Mouse (Mus musculus) v-Abl transformed pro-B cells (cell line): ENCODE measurements around the gene Mogs.

Experiments used
- in situ Hi-C, 2 experiments: fragments of 400-800 bp; cut with MboI; formaldehyde crosslinking; loops; one replicate each; pipeline ENCODE4 v1.15.1; 2025; ENCODE audit not compliant: unreplicated experiment in 2 of 2

Gene Mogs

DNA sequence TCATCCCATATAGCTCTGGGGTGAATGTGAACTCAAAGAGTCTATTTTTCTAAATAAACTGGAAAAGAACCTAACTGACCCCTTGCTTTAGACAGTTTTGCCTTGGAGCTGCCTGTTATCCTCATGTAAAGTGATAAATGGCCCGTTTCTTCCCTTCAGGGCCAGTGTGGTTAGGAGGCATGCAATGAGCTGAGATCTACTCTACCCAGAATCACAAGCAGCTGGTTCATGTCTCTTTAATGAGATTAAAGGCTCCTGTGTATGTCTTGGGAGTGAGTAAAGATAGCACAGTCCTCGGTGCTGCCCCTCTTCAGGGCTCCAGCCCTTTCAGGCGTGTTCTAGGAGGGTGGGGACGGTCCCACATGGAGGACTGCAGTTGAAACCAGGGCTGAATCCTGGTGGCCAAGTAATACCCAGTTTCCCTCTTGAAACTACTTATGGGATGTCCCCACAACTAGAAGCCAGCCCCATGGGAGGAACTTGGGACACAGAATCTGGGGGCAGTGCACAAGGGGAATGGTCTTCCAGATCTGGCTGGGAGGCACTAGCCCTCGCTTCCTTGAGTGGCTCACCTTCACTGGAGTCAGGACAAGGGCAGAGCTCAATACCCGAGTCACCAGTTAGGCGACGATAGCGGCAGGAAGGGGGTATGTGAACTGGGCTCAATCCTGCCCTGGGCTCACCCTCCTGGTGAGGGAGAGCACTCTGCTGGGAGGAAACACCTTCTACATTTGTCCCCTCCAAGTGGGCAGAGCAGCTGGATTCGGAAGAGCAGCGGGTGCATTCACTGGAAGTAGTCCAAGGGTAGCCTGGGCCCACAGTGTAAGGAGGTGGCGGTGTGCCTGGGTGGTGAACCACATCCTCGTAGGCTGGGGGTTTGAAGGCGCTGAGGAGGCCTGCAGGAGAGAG lies 3.8 kb downstream of the Mogs start:
- in situ Hi-C loops = loop anchor here in 1 of 2 experiments (5.0 kb wide), 1 partner anchor 38 kb away; the partner anchor contains the start of genes 1700003E16Rik and Wdr54

DNA sequence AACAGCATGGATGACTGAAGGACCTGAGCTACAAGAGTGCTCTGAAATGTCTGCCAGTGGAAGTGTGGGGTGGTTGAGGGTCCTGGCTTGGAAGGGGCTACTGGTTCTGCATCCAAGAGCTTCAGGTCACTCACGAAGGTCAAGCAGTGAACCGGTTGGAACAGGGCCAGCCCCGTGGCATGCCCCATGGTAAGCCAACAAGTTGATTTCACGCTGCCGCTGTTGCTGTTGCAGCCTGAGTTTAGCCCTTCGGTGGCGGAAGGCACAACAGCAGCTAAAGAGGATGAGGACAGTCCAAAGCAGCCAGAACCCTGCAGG lies 4.4 kb downstream of the Mogs start:
- in situ Hi-C loops = loop anchor here (5.0 kb wide), 2 partner anchors 38 to 388 kb away; partner anchors contain the start of genes 1700003E16Rik (in 1 of the 2), Dguok (in 1 of the 2) and Wdr54 (in 1 of the 2)

DNA sequence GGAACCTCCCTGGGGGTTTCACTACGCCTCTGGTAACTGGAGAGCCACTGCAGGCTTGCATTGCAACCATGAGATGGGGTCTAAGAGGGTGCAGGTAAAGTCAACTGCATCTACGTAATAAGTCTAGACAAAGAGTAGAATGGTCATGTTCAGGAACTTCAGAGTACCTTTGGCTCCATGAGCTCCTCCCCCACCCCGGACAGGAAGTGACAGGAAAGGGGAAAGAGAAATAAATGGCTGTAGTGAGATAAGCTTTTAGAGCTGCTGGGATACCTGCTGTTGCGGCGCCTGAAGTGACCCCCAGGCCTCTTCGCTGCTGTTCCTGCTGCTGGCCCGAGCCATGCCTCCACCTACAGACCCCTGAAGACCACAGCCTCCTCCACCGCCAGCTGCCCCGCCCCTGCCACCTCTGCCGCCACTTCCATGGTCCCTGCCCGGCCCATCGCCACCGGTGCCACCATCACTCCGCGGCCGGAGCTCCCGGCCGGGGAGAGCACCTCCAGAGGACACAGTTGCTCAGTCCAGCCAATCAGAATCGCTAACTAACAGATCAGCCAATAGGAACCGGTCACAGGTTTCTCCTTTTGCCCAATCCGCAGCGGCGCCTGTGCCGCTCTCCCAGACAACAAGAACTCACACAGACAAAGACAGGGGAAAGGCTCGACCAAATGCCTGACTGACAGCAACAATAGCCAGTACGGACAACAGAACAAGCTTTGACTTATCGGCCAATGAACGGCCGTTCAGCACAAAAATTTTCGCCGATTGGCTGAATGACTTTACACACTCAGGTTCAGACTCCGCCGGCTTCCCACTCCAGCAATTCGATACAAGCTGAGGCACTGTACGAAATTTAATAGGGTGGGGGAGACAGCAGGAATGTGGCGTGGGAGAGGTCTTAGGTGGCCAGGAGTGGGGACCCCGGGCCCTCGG lies 5.9 kb downstream of the Mogs start, which contains the start of gene Wbp1:
Gene Wbp1 (minus strand): TSS at position 630 of the 933 bp plus-strand sequence.
- in situ Hi-C loops = loop anchor here in 1 of 2 experiments (5.0 kb wide), 1 partner anchor 386 kb away; the partner anchor contains the start of gene Dguok

DNA sequence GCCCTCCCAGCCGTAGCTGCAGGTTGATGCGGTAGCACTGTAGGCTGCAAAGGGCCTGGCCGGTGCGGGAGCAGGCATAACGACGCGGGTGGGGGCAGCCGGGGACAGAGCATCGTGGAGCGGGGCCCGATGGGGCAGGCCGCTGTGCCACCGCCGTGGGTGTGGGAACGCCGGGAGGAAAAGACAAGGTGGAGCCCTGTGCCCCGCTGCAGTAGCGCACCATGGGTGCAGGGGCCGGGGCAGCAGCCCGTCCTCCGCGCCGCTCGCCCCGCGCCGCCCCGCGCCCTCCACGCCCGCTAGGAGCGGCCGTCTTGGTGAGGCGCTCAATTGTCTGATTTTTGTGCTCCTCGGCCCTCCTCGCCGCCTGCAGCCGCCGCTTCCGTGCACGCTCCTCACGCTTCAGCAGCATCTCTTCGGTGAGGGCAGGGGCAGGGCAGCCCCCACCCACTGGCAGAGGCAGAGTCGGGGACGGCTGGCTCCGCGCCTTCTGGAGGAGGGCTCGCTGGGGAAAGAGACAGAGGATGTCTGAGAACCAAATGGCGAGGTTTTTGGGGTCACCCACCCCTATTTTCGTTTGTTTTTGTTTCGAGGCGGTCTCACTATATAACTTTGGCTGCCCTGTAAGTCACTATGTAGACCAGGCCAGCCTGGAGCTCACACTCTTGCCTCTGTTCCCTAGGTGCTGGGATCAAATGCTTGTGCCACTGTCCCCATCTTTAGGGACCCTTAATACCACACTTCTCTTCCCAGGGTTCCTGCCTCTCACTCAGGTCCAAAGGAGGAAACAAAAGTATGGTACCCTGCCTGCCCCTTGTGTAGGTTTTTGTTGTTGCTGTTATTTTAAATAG lies 6.8 kb downstream of the Mogs start:
- in situ Hi-C loops = loop anchor here in 1 of 2 experiments (5.0 kb wide), 1 partner anchor 385 kb away; the partner anchor contains the start of gene Dguok

DNA sequence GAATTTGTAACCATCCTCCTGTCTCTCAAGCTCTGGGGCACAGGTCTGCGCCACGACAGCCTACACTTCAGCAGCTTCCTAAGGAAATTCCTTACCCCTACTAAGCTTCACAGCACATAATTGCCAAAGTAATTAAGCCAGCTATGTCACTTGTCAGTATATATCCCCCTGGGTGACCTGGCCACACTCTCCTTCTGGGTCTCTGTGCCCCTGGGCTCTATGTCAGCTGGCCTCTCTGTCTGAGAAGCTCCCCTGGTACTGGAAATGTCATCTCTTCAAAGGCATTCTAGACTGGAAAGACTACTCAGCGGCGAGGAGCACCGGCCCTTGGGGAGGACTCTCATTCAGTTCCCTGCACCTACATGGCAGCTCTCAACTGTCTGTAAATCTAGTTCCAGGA lies 7.7 kb downstream of the Mogs start:
- in situ Hi-C loops = loop anchor here in 1 of 2 experiments (5.0 kb wide), 1 partner anchor 384 kb away; the partner anchor contains the start of gene Dguok

DNA sequence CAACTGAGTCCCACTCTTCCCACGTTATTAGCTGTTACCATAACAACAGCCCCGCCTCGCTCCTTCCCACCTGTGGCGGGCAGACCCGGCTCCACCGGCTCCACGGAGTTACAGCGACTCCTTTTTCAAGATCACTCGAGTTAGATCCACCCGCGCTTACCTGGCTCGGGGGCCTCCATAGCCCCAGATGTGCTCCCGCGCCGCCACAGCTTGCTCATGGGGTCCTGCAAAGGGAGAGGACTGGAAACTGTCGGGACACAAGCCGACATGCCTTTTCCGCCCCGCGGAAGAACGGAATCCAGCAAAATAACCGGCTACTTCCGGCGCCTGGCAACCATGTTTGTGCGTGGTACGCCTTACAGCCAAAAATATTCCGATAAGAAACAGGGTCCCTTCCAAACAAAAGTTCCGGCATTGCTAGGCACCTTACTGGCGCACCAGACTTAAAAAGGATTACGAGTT lies 9.6 kb downstream of the Mogs start:
- in situ Hi-C loops = loop anchor here in 1 of 2 experiments (5.0 kb wide), 1 partner anchor 382 kb away; the partner anchor contains the start of gene Dguok

DNA sequence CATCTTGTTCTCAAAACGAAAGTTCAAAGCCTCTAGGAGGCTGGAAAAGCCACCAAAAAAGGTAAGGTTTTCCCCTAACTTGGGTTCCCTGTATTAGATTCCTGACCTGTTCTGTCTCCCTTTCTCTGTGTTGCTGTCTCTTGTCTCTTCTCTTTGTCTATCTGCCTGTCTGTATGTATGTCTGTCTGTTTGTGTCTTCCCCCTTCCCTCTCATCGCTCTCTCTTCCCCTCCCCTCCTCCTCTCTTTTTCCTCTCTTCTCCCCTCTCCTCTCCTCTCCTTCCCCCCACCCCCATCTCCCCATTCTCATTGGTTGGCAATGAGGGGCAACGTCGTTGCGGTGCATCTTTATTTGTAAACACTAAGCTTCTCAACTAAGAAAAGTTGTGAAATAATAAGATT lies 10.0 kb downstream of the Mogs start, which contains the start of gene Ino80b:
Gene Ino80b (minus strand): TSS at position 101 of the 400 bp plus-strand sequence.
- in situ Hi-C loops = no loop called here

DNA sequence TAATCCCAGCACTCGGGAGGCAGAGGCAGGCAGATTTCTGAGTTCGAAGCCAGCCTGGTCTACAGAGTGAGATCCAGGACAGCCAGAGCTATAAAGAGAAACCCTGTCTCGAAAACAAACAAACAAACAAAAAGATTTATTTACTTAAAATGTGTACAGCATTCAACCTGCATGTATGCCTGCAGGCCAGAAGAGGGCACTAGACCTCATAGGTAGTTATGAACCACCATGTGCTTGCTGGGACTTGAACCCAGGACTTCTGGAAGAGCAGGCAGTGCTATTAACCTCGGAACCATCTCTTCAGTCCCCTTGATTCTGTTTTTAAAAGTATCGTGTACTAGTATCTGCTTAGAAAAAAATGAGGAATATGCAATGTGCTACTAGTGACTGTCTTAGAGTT lies 12.1 kb downstream of the Mogs start:
- in situ Hi-C loops = no loop called here

DNA sequence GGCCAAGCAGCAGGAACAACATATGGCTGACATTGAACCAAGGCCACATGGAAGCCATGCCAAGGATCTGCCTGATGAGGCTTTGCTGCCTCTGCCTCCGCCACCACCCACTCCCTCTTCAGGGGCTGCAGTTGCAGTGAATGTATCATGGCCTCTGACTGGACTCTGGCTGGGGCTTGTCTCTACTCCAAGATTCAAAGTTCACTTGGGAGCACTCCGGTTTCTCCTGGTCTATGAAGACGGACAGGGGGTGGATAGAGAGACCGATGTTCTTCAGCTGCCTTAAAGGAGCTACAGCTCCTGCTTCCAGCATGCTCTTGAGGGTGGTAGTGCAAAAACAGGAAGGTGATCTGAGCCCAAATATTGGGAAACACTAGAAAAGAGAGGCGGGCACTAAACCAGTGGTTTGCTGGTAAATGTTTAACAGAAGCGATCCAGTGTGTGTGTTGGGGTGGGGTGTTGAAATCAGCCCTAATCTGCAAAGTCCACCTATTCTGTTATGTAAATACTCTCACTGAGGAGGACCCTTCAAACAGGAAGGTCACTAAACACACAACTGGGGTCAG lies 16.3 kb downstream of the Mogs start:
- in situ Hi-C loops = no loop called here

DNA sequence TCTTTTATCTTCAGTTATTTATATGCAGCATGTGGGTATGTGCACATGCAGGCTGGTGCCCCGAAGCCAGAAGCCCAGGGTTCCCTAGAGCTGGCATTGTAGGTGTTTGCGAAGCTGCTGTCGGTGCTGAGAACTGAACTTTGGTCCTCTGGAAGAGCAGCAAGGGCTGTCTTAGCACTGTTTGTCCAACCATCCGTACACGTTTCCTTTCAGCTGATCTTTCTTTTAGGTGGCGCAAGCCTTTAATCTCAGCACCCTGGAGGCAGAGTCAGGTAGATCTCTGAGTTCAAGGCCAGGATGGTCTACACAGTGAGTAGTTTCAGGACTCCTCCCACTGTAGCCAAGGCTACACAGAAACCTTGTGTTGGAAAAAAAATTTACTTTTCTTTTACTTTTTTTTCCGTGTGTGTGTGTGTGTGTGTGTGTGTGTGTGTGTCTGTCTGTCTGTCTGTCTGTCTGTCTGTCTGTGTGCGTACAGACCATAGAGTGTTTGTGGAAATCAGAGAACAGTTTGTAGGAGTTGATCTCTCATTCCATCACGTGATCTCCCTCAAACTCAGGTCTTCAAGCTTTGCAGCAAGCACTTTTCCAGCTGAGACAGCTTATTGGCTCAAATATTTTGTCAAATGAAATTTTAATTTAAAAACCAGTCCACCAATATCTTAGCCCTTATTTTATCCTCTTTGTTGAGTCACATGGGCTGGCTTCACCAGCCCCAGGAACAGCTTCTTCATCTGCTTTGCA lies 17.1 kb downstream of the Mogs start:
- in situ Hi-C loops = no loop called here

DNA sequence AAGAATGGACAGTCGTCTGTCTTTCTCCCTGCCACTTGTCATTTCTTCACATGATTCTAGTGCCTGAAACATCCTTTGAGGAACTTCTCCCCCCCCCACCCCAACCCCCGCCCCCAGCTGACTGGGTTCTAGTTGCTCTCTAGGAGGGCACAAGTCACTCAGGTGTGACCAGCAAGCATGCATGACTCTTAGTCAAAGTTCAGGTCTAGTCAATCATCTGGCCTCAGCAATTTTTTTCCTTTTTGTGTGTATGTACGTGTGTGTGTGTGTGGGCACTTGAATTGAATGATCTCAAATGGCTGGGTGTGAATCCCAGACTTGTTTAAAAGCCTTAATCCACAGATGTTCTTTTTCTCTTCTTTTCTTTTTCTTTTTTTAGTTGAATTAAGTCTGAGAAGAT lies 18.9 kb downstream of the Mogs start:
- in situ Hi-C loops = no loop called here

DNA sequence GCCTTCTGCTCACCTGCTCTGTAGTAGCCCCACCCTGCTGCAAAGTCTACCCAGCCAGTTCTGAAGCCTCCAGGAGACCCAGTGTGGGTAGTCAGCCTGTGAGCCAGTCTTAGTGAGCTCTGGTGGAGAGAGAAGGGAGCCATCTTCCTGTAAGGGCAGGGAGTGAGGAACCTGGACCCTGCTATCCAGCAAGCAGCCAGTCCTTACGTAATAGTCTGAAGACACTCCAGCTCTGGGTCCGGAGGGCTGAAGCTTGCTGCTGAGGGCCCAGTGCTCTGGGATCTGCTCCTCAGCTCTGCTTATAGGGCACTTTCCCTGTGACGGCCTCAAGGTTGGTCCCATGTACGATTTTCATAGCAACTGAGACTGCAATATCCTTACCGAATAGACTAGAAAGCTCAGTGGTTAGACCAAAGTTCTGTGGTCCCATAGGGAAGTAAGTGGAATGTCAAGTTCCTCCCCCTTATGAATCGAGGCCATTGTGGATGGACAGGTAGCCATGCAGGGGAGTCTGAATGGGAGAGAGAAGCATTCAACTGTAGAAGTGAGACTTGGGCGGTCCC lies 19.7 kb downstream of the Mogs start, which contains the start of gene Rtkn:
Gene Rtkn (plus strand): TSS at position 513 of the 563 bp plus-strand sequence.
- in situ Hi-C loops = no loop called here

DNA sequence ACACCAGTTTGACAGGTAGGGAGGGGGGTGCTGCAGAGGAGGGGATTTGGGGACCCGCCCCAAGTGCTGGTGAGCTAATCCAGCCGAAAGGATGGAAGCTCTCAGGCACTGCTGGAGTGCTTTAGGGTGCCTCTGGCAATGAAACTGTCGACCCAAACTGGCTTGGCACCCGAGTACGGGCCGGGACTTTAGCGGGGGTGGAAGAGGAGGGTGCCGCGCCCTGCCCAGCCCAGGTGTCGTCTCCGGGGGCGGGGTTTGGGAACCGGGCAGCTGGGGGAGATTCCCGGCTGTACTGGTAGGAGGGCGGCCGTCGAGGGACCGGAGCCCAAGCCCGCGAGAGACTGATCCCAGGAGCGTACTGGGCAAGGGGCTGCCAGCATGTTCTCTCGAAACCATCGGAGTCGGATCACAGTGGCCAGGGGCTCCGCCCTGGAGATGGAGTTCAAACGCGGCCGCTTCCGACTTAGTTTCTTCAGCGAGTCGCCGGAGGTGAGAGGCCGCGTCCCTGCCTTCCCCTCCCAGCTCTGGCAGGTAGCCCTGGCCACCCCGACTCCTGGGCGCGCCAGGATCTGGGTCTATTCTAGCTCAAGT lies 20.4 kb downstream of the Mogs start:
- in situ Hi-C loops = no loop called here

DNA sequence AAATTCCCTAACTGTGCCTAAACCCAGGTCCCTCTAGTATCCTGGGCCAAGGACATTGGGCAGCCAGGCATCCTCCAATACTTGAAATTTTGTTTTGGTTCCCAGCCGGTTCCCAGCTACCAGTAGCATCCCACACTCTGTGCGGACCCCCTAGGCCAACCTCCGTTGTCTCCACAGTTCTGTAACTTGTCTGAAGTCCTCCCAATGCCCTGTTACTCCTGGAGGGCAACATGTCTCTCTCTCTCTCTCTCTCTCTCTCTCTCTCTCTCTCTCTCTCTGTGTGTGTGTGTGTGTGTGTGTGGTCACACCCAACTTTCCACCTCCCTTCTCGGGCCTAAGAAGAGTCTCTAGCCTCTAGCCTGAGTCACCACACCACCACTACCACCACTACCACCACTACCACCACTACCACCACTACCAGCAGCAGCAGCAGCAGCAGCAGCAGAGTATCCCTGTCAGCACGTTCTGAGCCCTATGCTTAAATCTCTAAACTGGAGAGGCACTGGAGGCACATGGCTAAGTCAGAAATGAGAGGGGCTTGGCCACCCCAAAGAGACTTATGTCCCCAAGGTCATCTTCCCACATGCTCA lies 21.1 kb downstream of the Mogs start:
- in situ Hi-C loops = no loop called here

DNA sequence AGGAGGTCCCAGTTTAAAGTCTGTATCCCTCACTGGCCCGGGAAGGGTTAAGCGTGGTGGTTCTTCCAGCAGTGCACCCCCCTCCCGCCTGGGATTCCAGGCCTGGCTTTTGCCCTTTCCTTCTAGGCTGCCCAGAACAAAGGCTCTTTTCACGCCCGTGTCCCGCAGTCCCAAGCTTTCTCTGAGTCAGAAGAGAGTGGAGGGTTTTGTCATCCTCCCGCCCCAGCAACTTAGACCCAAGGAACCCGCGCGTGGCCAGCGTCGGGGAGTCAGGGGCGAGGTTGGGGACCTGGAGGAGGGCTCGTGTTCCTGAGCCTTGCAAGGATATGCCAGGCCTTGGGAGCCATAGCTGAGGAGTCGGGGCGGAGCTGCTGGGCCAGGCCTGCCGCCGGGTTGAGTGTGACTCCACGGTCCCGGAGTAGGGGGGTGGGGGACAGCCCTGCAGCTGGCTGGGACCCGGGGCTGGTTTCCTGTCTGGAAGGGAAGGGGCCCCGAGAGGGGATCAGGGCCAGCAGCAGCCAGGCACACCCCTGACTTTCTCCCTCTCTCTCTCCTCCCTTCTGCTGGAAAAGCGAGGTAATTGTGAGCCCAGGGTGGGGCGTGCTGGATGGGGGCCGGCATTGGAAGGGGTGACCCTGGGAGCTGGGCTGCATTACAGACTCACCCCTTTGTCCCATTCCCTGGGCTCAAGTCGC lies 21.7 kb downstream of the Mogs start:
- in situ Hi-C loops = no loop called here

DNA sequence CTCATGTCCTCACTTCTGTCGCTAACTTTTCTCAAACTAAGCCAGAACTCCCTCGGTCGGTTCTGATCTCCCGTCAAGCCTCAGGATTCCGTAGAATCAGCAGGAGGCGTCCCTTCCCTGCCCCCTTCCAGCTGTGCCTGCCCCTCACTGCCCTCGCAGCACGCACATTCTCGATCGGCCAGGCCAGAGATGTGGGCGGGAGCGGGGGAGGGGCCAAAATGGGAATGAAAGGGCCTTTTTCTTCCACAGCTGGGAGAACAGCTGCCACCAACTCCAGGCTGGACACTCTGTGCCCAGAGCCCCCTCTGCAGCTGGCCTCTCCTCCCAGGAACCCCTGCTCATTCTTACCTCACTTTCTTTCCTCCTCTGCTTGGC lies 22.3 kb downstream of the Mogs start:
- in situ Hi-C loops = no loop called here

DNA sequence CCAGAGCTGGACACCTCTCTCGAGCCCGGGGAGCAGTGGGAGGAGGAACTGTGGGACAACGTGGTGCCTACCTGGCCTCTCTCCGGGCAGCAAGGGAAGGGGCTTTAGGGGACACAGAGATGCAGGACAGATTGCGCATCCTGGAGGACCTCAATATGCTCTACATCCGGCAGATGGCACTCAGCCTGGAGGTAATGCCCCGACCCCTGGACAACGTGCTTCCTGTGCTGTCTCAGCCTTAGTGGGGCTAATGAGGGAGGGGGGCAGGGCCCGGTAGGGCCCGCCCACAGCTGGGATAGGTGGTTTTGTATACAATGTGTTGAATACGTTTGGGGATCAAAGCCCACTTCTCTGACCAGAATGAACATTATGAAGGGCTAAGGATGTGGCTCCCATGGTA lies 22.8 kb downstream of the Mogs start:
- in situ Hi-C loops = no loop called here
